Mouse (Mus musculus): ENCODE measurements around the gene Chpf. TPM values are rescaled to one million over a fixed set of nuclear protein-coding genes. Genes with fewer than 3 reads are reported as not detected.

Chpf gene
- polyA plus RNA-seq, 1 experiment from 2014 or later = 42.8 TPM

DNA sequence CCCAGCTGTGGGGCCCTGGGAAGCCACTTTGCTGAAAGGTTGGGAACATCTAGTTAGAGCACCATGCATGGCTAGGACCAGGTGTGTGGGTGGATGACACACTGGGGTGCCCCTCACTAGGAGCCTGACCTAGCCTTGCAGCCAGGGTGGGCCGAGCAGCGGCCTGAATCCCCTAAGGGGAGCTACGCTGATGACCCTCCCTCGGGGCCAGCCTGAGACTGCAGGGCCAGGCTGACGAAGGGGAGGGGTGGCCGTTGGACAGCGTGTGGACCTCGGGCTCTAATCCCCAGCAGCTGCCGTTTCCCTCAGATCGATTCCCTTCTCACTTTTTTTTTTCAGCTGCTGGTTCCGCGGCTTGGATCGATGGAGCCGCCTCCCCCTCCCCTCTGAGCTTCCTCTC lies 30.2 kb downstream of the Chpf start:
- 5% methylated on average over 13 of the region's 14 CpGs for WGBS
- Histone ChIP-seq H3K9ac (ENCODE audit: low read length) (no peak overlapping the region), H3K36me3 (ENCODE audit: control insufficient read depth, insufficient read depth, low read length) (no peaks in the 10 kb centered on the region), H3K4me3 (ENCODE audit: low read depth, low read length) (no peak overlapping the region), H3K27me3 (replicated peaks; ENCODE audit: control insufficient read depth, insufficient read depth, low read length) (peaks cover 72% of the 10 kb centered on the region), H3K9me3 (ENCODE audit: control insufficient read depth, low read length) (no peaks in the 10 kb centered on the region), H3K4me1 (replicated peaks; ENCODE audit: control insufficient read depth, insufficient read depth, low read length) (peaks cover 31% of the 10 kb centered on the region), H3K4me2 (ENCODE audit: low read length) (no peak overlapping the region; the same call in 1 of the 2 replicates), H3K27ac (ENCODE audit: low read depth) (no peak overlapping the region)
- DNase-seq (ENCODE audit: low spot score) = no peak
- ATAC-seq (replicated peaks; ENCODE audit: low FRiP score, low TSS enrichment, low read depth) = no peak

DNA sequence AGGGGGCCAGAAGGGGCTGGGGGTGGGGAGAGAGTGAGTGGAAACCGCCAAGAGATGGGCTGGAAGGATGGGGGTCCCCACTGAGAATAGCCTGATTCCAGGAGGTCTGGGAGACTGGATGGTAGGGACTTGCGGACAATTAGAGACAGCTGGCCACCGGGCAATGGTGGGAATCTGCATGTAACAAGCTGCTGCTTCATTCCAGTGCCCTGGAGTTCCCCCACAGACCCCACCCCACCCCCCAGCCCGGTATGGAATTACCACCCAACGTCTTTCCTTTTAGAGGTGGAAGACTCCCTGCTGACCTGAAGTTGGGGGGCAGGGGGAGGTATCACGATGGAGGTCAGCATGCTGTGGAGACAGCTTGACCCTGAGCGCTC lies 31.1 kb downstream of the Chpf start:
- Histone ChIP-seq H3K4me2 (ENCODE audit: low read length) (0 out of 2 replicates have a peak overlapping the region, but pooled peaks have one; percentile 29), H3K9me3 (ENCODE audit: control insufficient read depth, low read length) (no peaks in the 10 kb centered on the region), H3K4me3 (ENCODE audit: low read depth, low read length) (no peak overlapping the region), H3K4me1 (replicated peaks; ENCODE audit: control insufficient read depth, insufficient read depth, low read length) (peaks cover 31% of the 10 kb centered on the region), H3K27me3 (replicated peaks; ENCODE audit: control insufficient read depth, insufficient read depth, low read length) (peaks cover 71% of the 10 kb centered on the region), H3K27ac (ENCODE audit: low read depth) (no peak overlapping the region), H3K9ac (ENCODE audit: low read length) (no peak overlapping the region), H3K36me3 (ENCODE audit: control insufficient read depth, insufficient read depth, low read length) (no peaks in the 10 kb centered on the region)
- no peak for ATAC-seq (replicated peaks; ENCODE audit: low FRiP score, low TSS enrichment, low read depth)
- DNase-seq (ENCODE audit: low spot score) = no peak
- 3% methylated on average over 6 of the region's 7 CpGs for WGBS

DNA sequence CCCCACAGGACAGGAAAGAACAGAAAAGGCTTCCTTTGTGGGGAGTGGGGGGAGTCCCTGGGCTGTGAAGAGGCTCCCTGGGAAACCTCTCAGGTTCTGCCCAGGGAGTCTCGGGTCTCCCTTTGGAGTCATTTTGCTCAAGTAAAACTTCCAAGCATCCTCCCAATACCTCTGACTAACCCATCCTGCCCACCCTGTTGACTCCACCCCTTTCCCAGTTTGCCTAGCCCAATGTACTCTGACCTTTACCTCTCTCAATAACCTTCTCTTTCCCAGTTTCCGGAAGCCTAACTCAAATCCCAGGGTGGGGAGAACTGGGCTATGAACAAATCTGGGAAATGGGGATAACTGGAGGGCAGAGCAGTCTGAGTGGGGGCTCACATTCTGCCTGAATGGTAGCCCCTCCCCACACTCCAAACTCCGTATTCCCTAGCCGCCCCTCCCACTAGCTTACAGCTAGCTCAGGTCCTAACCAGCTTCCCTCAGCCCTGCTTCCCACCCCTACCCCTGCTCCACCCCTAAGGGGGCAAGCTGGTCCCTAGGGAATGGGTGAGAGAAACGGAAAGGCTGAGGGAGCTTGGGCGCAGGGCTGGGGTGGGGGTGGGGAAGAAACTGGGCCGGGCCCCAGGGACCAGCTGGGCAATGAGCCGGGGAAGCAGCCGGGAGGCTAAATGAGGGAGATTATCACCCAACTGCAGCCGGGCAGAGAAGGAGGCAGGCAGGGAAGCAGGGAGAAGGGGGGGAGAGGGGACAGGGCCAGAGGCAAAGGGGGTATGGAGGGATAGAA lies 31.6 kb downstream of the Chpf start:
- Histone ChIP-seq H3K36me3 (ENCODE audit: control insufficient read depth, insufficient read depth, low read length) (no peaks in the 10 kb centered on the region), H3K9ac (ENCODE audit: low read length) (no peak overlapping the region), H3K4me1 (replicated peaks; ENCODE audit: control insufficient read depth, insufficient read depth, low read length) (peaks cover 31% of the 10 kb centered on the region), H3K9me3 (ENCODE audit: control insufficient read depth, low read length) (no peaks in the 10 kb centered on the region), H3K4me3 (ENCODE audit: low read depth, low read length) (no peak overlapping the region), H3K27me3 (replicated peaks; ENCODE audit: control insufficient read depth, insufficient read depth, low read length) (peaks cover 65% of the 10 kb centered on the region), H3K27ac (ENCODE audit: low read depth) (no peak overlapping the region), H3K4me2 (ENCODE audit: low read length) (peak overlapping the region; percentile 29)
- WGBS = 6% methylated on average over 10 of the region's 10 CpGs
- ATAC-seq (replicated peaks; ENCODE audit: low FRiP score, low TSS enrichment, low read depth) (no peak; the same call in 1 of the 2 replicates), DNase-seq (ENCODE audit: low spot score) (no peak)

DNA sequence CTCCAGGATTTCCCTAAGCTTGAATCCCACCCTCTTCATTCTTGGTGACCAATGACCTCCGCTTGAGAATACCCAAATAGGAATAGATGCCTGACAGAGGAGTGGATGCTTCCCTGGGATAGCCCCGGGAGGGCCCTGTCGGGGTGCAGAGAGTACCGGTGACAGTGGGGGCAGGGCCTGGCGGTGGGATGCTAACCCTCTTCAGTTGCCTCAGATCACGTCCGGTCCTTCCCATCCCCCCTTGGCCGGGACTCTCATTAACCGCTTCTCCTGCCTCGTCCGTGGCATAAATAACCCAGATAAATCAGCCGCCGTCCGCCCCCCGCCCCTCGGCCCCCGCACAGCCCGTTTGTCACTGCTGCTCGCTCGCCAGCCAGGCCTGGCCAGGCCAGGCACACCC lies 32.5 kb downstream of the Chpf start:
- H3K27ac ChIP-seq (ENCODE audit: low read depth) = 0 out of 2 replicates have a peak overlapping the region, but pooled peaks have one; percentile 22
- no peaks in the 10 kb centered on the region for H3K9me3 ChIP-seq (ENCODE audit: control insufficient read depth, low read length)
- peaks cover 57% of the 10 kb centered on the region for H3K27me3 ChIP-seq (replicated peaks; ENCODE audit: control insufficient read depth, insufficient read depth, low read length)
- peak overlapping the region; percentile 49 for H3K4me2 ChIP-seq (ENCODE audit: low read length)
- ATAC-seq (replicated peaks; ENCODE audit: low FRiP score, low TSS enrichment, low read depth) (no peak), DNase-seq (ENCODE audit: low spot score) (no peak)
- H3K4me1 ChIP-seq (replicated peaks; ENCODE audit: control insufficient read depth, insufficient read depth, low read length) = peaks cover 31% of the 10 kb centered on the region
- no peak overlapping the region for H3K9ac ChIP-seq (ENCODE audit: low read length)
- 4% methylated on average over 20 of the region's 20 CpGs for WGBS
- H3K4me3 ChIP-seq (ENCODE audit: low read depth, low read length) = no peak overlapping the region
- no peaks in the 10 kb centered on the region for H3K36me3 ChIP-seq (ENCODE audit: control insufficient read depth, insufficient read depth, low read length)

DNA sequence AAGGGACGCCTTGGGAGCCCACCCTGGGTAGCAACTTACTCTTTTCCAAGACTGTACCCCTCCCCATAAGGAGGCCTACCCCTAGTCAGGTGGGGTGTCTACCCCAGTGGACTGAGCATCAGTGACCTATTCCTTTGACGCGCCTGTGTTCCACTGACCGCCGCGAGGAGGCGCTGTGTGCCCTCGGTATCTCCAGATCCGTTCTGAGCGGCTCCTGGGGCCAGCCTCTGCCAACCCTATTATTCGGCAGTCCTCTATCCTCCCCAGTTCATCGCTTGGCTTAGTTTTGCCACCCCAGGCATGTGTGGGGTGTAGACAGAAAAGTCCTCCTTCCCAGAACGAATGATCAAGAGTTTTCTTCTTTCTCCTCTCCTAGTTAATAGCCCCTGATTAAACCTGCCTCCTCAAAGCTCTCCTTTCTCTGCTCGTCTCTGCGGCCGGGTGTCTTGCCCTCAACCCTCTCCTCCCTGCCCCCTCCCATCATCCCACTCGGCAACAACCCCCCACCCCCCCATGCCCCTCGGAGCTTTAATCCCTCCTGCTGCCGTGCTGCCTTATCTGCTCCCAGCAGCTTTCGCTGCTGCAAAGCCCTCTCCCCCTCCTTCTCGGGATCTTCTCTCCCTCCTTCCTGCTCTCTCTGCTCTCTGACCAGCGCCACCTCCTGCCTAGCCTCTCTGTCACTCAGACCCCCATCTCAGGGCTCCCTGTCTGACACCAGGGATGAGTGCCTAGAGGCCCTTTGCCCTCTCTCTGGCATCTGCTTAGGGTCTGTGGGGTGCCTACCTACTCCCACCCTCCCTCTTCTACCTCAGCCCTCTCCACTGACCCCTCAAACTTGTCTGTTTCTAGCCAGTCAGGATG lies 33.1 kb downstream of the Chpf start:
- H3K27ac ChIP-seq (ENCODE audit: low read depth) = 0 out of 2 replicates have a peak overlapping the region, but pooled peaks have one; percentile 22
- peaks cover 50% of the 10 kb centered on the region for H3K27me3 ChIP-seq (replicated peaks; ENCODE audit: control insufficient read depth, insufficient read depth, low read length)
- ATAC-seq (replicated peaks; ENCODE audit: low FRiP score, low TSS enrichment, low read depth) (peak; percentile 25; the same call in 1 of the 2 replicates), DNase-seq (ENCODE audit: low spot score) (peak; percentile 90)
- peak overlapping the region; percentile 8 for H3K4me3 ChIP-seq (ENCODE audit: low read depth, low read length)
- peak overlapping the region; percentile 49 for H3K4me2 ChIP-seq (ENCODE audit: low read length)
- no peak overlapping the region for H3K9ac ChIP-seq (ENCODE audit: low read length)
- no peaks in the 10 kb centered on the region for H3K9me3 ChIP-seq (ENCODE audit: control insufficient read depth, low read length)
- H3K36me3 ChIP-seq (ENCODE audit: control insufficient read depth, insufficient read depth, low read length) = no peaks in the 10 kb centered on the region
- 2% methylated on average over 22 of the region's 22 CpGs for whole genome bisulfite sequencing
- peaks cover 28% of the 10 kb centered on the region for H3K4me1 ChIP-seq (replicated peaks; ENCODE audit: control insufficient read depth, insufficient read depth, low read length)

DNA sequence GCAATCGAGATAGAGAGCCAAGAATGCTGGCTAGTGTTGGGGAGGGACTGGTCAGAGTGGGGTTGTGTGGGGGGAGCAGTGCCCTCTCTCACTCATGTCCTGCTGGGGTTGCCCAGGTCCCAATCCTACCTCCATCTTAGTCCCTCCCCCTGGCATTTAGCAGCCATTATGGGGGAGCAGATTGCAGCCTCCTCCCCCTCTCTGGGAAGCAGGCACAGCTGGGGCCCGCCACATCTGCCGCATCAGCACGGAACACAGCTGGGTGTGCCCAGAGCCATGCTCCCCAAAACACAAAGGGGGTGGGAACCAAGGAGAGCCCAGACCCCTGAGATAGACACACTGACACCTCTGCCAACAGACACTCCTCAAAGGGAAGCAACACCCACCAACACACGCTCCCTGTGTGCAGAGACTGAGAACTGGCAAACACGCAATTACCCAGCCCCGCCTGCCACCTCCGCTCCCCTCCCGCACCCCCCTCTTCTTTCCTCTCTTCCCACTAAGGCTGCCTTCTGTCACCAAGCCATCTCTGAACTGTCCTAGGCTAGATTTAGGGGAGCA lies 33.9 kb downstream of the Chpf start:
- Histone ChIP-seq H3K9me3 (ENCODE audit: control insufficient read depth, low read length) (no peaks in the 10 kb centered on the region), H3K27ac (ENCODE audit: low read depth) (no peak overlapping the region), H3K36me3 (ENCODE audit: control insufficient read depth, insufficient read depth, low read length) (0 out of 2 replicates have a peak, but pooled peaks cover 5% of the 10 kb centered on the region), H3K4me2 (ENCODE audit: low read length) (peak overlapping the region; percentile 49; the same call in 1 of the 2 replicates), H3K4me1 (replicated peaks; ENCODE audit: control insufficient read depth, insufficient read depth, low read length) (peaks cover 25% of the 10 kb centered on the region), H3K27me3 (replicated peaks; ENCODE audit: control insufficient read depth, insufficient read depth, low read length) (peaks cover 43% of the 10 kb centered on the region), H3K9ac (ENCODE audit: low read length) (no peak overlapping the region), H3K4me3 (ENCODE audit: low read depth, low read length) (no peak overlapping the region)
- DNase-seq (ENCODE audit: low spot score) = no peak
- ATAC-seq (replicated peaks; ENCODE audit: low FRiP score, low TSS enrichment, low read depth) = no peak
- WGBS = 16% methylated on average over 8 of the region's 9 CpGs

DNA sequence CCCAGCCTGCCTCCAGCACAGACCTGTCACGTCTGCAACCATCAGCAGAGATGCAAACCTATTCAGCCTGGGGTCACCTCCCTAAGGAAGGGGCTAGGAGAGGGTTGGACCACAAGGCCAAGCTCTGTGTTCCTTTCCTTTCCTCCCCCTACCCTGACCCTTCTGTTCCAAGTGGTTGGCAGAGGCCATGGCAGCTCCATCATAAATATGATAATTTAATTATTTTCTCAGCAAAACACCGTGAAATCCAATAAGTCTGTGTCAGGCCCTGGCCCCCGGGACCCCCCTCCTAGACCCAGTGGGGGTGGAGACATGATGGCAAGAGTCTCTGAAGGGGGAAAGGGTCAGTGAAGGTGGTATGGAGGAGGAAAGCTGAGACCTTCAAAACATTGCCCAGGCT lies 34.9 kb downstream of the Chpf start:
- 0 out of 2 replicates have a peak, but pooled peaks cover 6% of the 10 kb centered on the region for H3K36me3 ChIP-seq (ENCODE audit: control insufficient read depth, insufficient read depth, low read length)
- ATAC-seq (replicated peaks; ENCODE audit: low FRiP score, low TSS enrichment, low read depth) = no peak
- no peak overlapping the region for H3K9ac ChIP-seq (ENCODE audit: low read length)
- H3K27me3 ChIP-seq (replicated peaks; ENCODE audit: control insufficient read depth, insufficient read depth, low read length) = peaks cover 33% of the 10 kb centered on the region
- DNase-seq (ENCODE audit: low spot score) = no peak
- 55% methylated on average over 3 of the region's 3 CpGs for WGBS
- H3K4me1 ChIP-seq (replicated peaks; ENCODE audit: control insufficient read depth, insufficient read depth, low read length) = peaks cover 25% of the 10 kb centered on the region
- H3K4me2 ChIP-seq (ENCODE audit: low read length) = no peak overlapping the region
- H3K4me3 ChIP-seq (ENCODE audit: low read depth, low read length) = no peak overlapping the region
- no peak overlapping the region for H3K27ac ChIP-seq (ENCODE audit: low read depth)
- no peaks in the 10 kb centered on the region for H3K9me3 ChIP-seq (ENCODE audit: control insufficient read depth, low read length)

DNA sequence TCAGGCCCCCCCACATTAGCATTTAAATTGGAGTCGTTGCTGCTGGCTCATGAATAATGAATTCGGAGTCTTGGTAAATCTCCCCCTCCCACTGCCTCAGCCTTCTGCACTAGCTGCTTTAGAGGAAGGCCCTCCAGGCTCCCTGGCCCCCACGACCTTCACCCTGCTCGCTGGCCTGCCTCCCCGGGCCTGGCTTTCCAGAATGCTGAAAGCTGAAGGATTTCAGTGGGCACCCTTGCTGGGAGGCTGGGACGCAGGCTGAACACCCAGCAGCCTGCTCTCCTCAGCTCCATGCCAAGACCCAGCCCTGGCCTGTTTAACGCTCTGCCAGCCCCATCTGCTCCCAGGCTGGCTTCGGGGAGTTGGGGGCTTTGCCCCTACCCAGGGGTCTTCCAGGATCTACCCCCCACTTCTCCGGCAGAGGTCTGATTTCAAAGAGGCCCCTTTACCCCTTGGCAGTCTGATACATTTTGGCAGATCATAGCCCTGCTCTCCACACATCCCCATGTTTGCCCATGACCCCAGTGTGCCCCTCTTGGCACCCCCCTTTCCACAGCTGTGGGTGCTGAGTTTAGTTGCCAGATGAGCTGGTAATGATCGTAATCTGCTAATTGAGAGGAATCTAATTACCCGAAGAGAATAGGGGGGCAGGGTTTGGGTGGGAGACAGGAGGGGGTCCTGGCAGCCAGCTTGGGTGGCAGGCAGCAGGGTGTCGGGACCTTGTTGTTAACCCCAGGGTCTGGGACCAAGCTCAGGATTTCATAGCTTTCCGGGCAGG lies 35.7 kb downstream of the Chpf start:
- 0 out of 2 replicates have a peak, but pooled peaks cover 6% of the 10 kb centered on the region for H3K36me3 ChIP-seq (ENCODE audit: control insufficient read depth, insufficient read depth, low read length)
- no peaks in the 10 kb centered on the region for H3K9me3 ChIP-seq (ENCODE audit: control insufficient read depth, low read length)
- H3K4me2 ChIP-seq (ENCODE audit: low read length) = no peak overlapping the region
- no peak for DNase-seq (ENCODE audit: low spot score)
- H3K4me1 ChIP-seq (replicated peaks; ENCODE audit: control insufficient read depth, insufficient read depth, low read length) = peaks cover 25% of the 10 kb centered on the region
- H3K27me3 ChIP-seq (replicated peaks; ENCODE audit: control insufficient read depth, insufficient read depth, low read length) = peaks cover 25% of the 10 kb centered on the region
- ATAC-seq (replicated peaks; ENCODE audit: low FRiP score, low TSS enrichment, low read depth) = no peak
- WGBS = 40% methylated on average over 13 of the region's 13 CpGs
- H3K9ac ChIP-seq (ENCODE audit: low read length) = no peak overlapping the region
- no peak overlapping the region for H3K27ac ChIP-seq (ENCODE audit: low read depth)
- H3K4me3 ChIP-seq (ENCODE audit: low read depth, low read length) = no peak overlapping the region
